Mouse (Mus musculus) ovary, postnatal 10 days (tissue): ENCODE measurements around the gene Tgfbr2.

Source experiments
- DNase-seq: peaks from one replicate; pipeline ENCODE4 v3.0.0; 2022; ENCODE audit warnings: low spot score

Tgfbr2 gene

DNA sequence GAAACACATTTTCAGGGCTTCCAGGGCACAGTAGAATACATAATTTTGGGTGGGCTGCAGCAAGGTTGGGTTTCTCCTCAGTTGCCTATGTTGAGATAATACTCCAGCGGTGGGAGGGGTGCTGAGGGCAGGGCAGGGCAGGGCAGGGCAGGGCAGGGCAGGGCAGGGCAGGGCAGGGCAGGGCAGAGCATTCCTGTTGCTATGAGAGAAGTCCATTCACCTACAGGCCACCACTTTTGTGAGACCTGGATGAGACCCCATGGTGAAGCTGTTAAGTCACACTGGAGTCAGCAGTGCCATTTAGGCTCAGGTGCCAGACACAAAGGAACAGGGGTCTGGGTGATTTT, 18.3 kb upstream of the Tgfbr2 start:
- DNase-seq = no peak

GRCm38 (mm10) chr9:116192826-116193534, 17.8 kb upstream of the Tgfbr2 start:
- DNase-seq = no peak

GRCm38 (mm10) chr9:116192253-116192652, 17.1 kb upstream of the Tgfbr2 start:
- DNase-seq = no peak

GRCm38 (mm10) chr9:116189831-116190230, 14.7 kb upstream of the Tgfbr2 start:
- no peak for DNase-seq

- DNase-seq = no peak
Observed at GRCm38 (mm10) chr9:116188952-116189666, 13.9 kb upstream of the Tgfbr2 start.

DNA sequence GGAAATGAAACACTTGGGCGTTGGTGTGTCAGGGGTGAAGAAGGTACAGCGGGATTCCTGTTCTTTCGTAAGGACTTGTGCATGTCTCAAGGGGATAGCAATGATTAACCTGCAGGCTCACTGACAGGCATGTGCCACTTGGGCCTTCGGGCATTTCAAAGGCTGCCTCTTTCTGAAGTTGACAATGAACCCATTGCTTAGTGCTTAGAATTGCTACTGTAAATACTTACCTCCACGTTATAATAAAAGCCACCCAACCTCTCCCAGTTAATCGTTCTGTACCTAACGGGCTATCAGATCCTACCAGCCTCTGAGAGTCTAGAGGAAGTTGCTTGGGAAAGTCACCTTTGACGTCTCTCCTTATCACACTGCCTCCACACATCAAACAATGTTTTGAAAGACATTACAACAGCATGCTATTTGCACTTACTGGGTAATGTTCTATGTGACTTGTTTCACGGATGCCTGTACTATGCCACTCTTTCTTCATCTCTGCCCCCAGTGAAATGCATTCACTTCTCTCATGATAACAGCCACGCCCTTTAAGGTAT, 12.1 kb upstream of the Tgfbr2 start:
- DNase-seq = no peak

DNA sequence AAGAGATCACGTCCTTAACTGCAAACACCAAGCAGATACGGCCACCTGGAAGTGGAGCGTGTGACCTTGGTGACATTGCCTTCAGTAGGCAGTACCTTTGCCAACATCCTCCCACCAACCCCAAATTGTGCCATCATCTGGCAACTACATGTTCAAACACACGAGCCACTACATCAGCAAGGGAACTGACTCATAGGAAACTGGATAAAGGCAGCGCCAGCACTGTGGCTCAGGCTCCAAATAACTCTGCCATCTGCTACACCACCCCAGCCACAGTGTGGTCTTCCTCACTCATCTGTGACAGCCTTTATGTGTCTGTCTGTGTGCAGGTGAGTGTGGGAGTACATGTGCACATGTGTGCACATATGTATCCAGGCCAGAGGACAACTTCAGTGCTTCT, 9.7 kb upstream of the Tgfbr2 start:
- DNase-seq = no peak

- no peak for DNase-seq
Observed at GRCm38 (mm10) chr9:116183035-116183434, 7.9 kb upstream of the Tgfbr2 start.

- DNase-seq = no peak
Observed at GRCm38 (mm10) chr9:116181608-116182007, 6.4 kb upstream of the Tgfbr2 start.

DNA sequence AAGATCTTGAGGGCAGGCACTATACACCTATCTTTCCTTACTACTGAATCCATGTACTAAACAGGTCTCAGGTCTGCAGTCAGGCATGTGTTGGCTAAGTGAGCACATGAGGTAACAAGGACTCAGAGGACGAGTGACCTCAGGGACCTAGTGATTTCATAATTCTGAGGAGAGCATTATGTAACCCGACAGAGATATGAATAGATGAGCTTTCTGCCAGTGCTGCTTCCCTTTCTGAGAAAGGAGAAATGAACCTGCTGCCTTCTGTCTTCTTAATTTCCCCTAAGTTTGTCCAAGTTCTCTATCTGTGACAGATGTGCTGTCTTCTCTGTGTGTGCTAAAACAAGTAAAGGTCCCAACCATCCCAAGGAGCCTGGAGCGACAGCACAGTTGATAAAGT, 3.0 kb upstream of the Tgfbr2 start:
- no peak for DNase-seq

DNA sequence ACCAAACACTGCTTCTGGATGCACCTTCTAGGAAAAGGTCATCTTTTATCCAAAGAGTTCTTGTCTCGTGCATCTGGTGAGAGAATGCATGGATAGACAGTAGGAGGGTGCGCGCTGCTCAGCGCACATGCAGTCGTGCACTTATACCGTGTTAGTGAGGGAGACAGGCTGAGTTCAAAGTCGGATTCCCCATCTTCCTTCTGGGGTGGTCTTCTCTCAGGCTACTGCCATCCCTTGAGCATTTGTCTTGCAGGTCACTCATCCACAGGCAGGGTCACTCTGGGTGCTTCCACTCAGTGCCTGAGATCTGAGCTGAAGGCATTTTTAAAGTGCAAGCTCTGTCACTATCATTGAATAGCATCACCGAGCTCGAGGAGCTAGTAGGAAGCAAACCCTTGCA, 1.9 kb upstream of the Tgfbr2 start:
- no peak for DNase-seq

DNA sequence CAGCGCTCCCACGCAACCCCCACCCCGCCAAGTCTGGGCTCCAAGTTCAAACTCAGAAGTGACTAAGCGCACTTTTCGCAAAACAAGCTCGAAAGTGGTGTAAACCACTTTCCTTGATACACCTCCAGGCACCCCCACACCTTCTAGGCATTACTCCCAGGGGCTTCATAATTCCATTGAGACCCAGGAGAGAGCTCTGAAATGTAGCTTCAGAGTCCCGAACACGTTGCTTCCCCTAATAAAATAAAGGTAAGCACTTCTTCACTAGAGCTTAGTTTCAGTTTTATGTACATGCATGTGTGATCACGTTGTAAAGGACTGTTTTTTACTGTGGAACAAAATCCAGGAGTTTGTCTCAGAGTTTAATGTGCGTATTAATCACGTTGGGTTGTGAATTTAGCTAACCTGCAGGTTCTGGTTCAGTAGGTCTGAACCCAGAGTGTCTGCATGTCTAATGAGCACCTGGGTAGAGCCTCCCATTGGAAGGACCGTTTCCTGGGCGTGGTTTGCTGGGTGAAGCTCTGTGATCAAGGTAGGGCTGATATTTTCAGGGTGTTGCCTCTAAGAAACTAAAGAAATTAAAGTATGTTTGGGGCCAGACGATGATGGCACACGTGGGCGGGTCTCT, 442 bp upstream of the Tgfbr2 start:
- no peak for DNase-seq

GRCm38 (mm10) chr9:116173473-116174170, 1.5 kb downstream of the Tgfbr2 start:
- no peak for DNase-seq

- no peak for DNase-seq
Observed at GRCm38 (mm10) chr9:116173059-116173458, 2.1 kb downstream of the Tgfbr2 start.

GRCm38 (mm10) chr9:116169067-116169466, 6.1 kb downstream of the Tgfbr2 start:
- DNase-seq = no peak

GRCm38 (mm10) chr9:116167304-116167880, 7.8 kb downstream of the Tgfbr2 start:
- no peak for DNase-seq

DNA sequence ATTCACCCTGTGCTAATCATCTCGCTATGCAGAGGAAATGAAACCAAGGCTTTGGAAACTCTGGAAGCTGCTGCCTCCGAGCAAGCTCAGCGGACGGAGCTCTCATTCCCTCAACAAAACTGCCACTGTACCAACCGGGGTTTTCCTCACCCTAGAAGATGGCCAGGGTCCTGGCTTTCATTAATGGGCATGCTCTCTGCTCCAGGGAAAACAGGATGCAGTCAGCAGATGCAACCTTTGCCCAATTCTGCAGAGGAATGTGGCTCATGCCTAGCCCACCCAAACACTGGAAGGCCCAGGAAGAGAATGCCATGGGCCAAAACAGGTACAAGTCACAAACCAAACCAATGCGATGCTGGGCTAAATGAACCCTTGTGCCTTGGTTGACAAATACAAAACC, 8.8 kb downstream of the Tgfbr2 start:
- no peak for DNase-seq

DNA sequence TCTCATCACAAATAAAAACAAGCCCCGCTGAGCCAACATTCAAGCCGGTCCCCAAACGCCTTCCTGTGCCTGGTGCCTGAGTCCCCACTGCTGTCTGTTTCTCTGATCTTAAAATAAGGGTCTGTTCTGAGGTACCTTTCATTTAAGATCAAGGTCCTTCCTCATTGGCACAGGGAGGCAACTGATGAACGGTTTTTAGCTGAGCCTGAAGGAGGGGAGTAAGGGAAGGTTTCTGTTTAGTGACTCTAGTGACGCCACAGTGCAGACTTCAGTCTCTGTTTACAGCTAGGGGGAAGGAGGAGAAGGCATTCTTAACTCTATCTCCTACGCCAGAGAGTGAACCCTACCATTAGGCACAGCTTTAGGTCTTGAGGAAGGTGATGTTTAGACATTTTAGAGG, 11.3 kb downstream of the Tgfbr2 start:
- DNase-seq = no peak

- DNase-seq = no peak
Observed at GRCm38 (mm10) chr9:116162866-116163374, 12.2 kb downstream of the Tgfbr2 start.

DNA sequence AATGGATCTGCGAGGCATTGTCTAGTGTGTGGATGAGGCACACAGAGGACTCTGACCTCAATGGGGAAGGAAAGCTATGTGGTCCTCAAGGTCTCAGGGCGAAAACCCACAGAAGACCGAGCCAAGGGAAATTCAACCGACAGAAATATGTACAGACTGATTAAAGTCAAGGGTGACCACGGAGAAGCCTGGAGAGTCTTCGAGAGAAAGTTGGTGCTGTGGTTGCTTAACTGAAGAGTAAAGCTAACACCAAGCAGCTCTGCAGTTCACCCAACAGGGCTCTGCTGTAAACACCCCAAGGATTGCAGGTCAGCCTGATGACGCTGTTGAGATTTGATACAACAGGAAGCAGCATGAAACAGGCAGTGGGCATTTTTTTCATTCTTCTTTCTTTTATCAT, 14.3 kb downstream of the Tgfbr2 start:
- no peak for DNase-seq

DNA sequence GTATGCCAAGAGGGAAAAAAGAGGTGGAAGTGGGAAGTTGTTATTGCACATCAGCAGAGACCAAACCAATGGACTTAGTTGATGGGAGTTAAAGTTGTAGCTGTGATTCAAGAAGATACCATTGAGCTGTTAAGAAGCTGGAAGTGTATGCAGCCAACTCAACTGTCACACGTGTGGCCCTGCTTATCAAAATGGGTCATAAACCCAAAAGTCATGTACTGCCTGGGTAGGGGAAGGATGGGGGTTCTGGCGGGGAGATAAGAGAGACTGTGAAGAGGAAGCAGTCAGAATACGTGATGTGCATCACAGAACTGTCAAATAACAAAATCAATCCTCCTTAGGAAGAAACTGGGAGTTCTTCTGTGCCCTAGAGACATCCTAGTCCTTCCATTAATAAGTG, 15.1 kb downstream of the Tgfbr2 start:
- no peak for DNase-seq

DNA sequence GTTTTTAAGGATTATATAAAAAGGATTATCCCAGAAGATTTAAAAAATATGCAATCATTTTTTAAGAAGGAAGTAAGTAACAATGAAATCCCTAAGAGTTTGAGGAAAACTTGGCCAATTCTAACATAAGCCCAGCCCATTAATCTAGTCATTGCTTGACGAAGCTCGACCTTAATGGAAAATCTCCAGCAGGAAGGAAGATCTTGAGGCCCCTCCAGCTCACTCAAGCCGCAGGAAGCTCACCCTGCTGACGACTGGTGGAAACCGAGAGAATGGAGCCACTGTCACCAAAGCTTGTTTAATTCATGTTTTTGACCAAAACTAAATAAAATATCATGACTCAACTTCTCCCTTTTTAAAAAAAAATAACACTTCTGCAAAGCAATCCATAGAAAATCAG, 18.7 kb downstream of the Tgfbr2 start:
- no peak for DNase-seq
